Mouse (Mus musculus): ENCODE results near the gene Gpam.

GRCm38 (mm10) chr19:55144691-55145090 is 17.7 kb upstream of the Gpam start:
- no peak for TF ChIP-seq TAL1 (IDR thresholded peaks at IDR 0.05; ENCODE audit: low read length)
- no peak for TF ChIP-seq GATA1 (IDR thresholded peaks at IDR 0.05; ENCODE audit: low read length)

Measured in erythroblast, embryonic 14.5 days (primary cell).